Mouse (Mus musculus) CH12.LX (cell line): Measurements from ENCODE around the gene Ppp2r5e.

ENCODE experiments used
- CTCF ChIP-seq, 2 experiments: IDR thresholded peaks in 1 of 2; conservative IDR thresholded peaks in 1 of 2; 2 replicates each; pipeline ENCODE4 v1.5.1; 2011 to 2012; ENCODE audit warnings: low read depth in 2 of 2, low read length in 2 of 2, improper control_type of control experiment in 1 of 2, inconsistent platforms in 1 of 2, mild to moderate bottlenecking in 1 of 2, moderate library complexity in 1 of 2
- EP300 ChIP-seq: IDR thresholded peaks from 2 replicates; pipeline ENCODE4 v1.6.1; 2011; ENCODE audit warnings: low read length, improper control_type of control experiment
- IRF4 ChIP-seq: IDR thresholded peaks from 2 replicates; pipeline ENCODE4 v1.6.1; 2014; ENCODE audit warnings: low read depth, mild to moderate bottlenecking, inconsistent platforms, low read length, improper control_type of control experiment
- MAFK ChIP-seq: IDR thresholded peaks from 2 replicates; pipeline ENCODE4 v1.6.1; 2011; ENCODE audit warnings: low read length, improper control_type of control experiment; ENCODE audit not compliant: insufficient replicate concordance
- POLR2A ChIP-seq: IDR thresholded peaks from 2 replicates; pipeline ENCODE4 v1.6.1; 2011; ENCODE audit warnings: low read depth, mild to moderate bottlenecking, improper control_type of control experiment, low read length
- TBP ChIP-seq: conservative IDR thresholded peaks from 2 replicates; pipeline ENCODE4 v1.6.1; 2011; ENCODE audit warnings: low read depth, low read length, improper control_type of control experiment

DNA sequence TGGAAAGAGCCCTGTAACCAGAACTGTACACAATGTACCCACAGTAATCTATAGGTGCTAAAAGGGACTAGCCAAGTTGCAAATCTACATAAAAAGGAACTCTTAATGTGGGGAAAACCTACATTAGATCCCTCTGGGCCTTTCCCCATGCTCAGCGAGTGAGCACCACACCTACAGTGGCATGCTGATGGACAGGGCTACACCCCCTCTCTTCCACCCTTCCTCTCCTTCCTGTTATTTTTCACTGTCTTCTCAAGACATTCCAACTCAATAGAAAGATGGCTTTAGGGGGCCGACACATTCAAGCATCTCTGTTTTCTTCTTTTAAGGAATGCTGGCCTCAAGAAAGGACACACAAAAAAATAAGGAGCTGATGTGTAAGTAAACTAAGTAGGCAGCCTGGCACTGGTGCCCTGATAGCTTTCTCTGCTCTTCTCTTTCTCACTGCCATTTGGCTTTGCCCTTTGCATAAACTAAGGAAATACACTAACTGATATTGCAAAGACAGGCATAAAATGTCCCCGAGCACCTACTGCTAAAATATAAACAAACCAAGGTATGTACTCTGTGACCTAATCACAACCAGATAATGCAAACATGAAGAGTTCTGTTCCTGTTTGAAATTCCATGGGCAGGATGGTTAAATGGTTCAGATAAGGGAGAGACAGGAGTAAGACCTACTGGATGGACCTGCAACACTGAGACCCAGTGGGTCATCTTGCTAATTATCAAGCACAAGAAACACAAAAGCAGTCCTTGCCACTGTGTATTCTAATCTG is 103.3 kb downstream of the Ppp2r5e start:
- TF ChIP-seq IRF4 (no peak), EP300 (no peak), TBP (no peak), POLR2A (no peak), CTCF (conservative IDR thresholded peaks at IDR 0.05 in 1 of 2, IDR thresholded peaks at IDR 0.05 in 1 of 2; ENCODE audit: low read depth in 2 of 2, low read length in 2 of 2) (no peak), MAFK (no peak)
